ENCODE assay signal across 19 mouse cellular contexts in the genomic region with DNA sequence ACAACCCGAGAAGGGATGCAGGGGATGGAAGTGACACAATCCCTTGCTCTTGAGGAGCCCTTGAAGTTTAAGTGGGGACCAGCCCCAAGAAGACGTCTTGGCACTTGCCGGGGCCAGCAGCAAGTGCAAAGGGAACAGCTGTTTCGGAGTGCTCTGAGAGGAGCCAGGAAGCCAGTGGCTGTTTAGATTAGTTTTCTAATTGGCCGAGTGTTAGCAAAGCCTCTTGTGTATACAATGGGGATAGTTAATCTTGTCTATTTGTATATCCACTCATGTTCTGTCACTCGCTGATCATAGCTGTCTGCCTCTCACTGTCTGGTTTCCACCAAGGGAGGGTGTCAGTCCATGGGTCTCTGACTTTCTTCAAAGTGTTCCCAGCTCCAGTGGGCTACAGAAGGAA.
DNase-seq lines count a peak whose midpoint lies in the region; ATAC-seq and TF ChIP-seq lines count a peak whose summit lies in the region.
"Had no signal": no experiment of that assay in that cellular context is flagged by ENCODE, and none has a peak within 500 bp of the region (broad histone marks: within the 10 kb centered on the region; RNA-seq: fewer than 3 reads in every experiment).

No protein-coding gene starts in this region.

- TF ChIP-seq POLR2A in myocyte (IDR thresholded peaks at IDR 0.05; ENCODE audit: insufficient read length, low read depth), result no peak

- H3K4me2 ChIP-seq in heart, embryonic 13.5 days, result no peak overlapping the region
- no peak overlapping the region for H3K4me2 ChIP-seq in heart, embryonic 11.5 days
- no peak overlapping the region for H3K4me2 ChIP-seq in midbrain, embryonic 11.5 days
- H3K4me2 ChIP-seq in midbrain, postnatal 0 days (ENCODE audit: low read depth, low read length, poor library complexity, severe bottlenecking), result no peak overlapping the region
- no peak overlapping the region for H3K4me2 ChIP-seq in intestine, embryonic 15.5 days (replicated peaks)
- peak overlapping the region; percentile 56 for H3K4me2 ChIP-seq in myocyte (ENCODE audit: low read depth)
- H3K4me2 ChIP-seq: hindbrain, embryonic 15.5 days; liver, embryonic 13.5 days; stomach, embryonic 15.5 days had no signal

- H3K9ac ChIP-seq in heart, embryonic 13.5 days, result peak overlapping the region; percentile 33; the same call in 1 of the 2 replicates
- no peak overlapping the region for H3K9ac ChIP-seq in heart, embryonic 11.5 days (ENCODE audit: low read depth, low read length)
- no peak overlapping the region for H3K9ac ChIP-seq in midbrain, embryonic 11.5 days (ENCODE audit: low read length)
- H3K9ac ChIP-seq in midbrain, postnatal 0 days (replicated peaks; ENCODE audit: low read length, poor library complexity, severe bottlenecking), result no peak overlapping the region
- H3K9ac ChIP-seq in intestine, embryonic 15.5 days, result no peak overlapping the region
- H3K9ac ChIP-seq: hindbrain, embryonic 15.5 days; liver, embryonic 13.5 days; stomach, embryonic 15.5 days had no signal

- H3K79me2 ChIP-seq in myocyte (ENCODE audit: control insufficient read depth, insufficient read depth), result no peaks in the 10 kb centered on the region

- no peaks in the 10 kb centered on the region for H3K27me3 ChIP-seq in heart, embryonic 13.5 days (replicated peaks)
- no peaks in the 10 kb centered on the region for H3K27me3 ChIP-seq in heart, embryonic 11.5 days (ENCODE audit: control insufficient read depth, insufficient read depth, low read length)
- H3K27me3 ChIP-seq in midbrain, embryonic 11.5 days (ENCODE audit: control insufficient read depth, insufficient read depth, low read length), result peaks cover 2% of the 10 kb centered on the region; the same call in 1 of the 2 replicates
- H3K27me3 ChIP-seq in midbrain, postnatal 0 days (ENCODE audit: insufficient read depth, low read length), result no peaks in the 10 kb centered on the region
- peaks cover 6% of the 10 kb centered on the region; the same call in 1 of the 2 replicates for H3K27me3 ChIP-seq in intestine, embryonic 15.5 days (replicated peaks)
- no peaks in the 10 kb centered on the region for H3K27me3 ChIP-seq in myocyte (ENCODE audit: control insufficient read depth, insufficient read depth, insufficient read length)
- H3K27me3 ChIP-seq: liver, embryonic 13.5 days; stomach, embryonic 15.5 days had no signal

- TF ChIP-seq CTCF in midbrain, postnatal 0 days (IDR thresholded peaks at IDR 0.05), result no peak

- H3K4me3 ChIP-seq in heart, embryonic 13.5 days, result no peak overlapping the region
- H3K4me3 ChIP-seq in heart, embryonic 11.5 days (ENCODE audit: low read depth, low read length), result no peak overlapping the region
- no peak overlapping the region for H3K4me3 ChIP-seq in midbrain, embryonic 11.5 days (ENCODE audit: low read depth, low read length)
- no peak overlapping the region for H3K4me3 ChIP-seq in midbrain, postnatal 0 days (ENCODE audit: low read depth, low read length)
- H3K4me3 ChIP-seq in intestine, embryonic 15.5 days (replicated peaks), result no peak overlapping the region
- H3K4me3 ChIP-seq in myocyte, result no peak overlapping the region
- H3K4me3 ChIP-seq: erythroblast, embryonic 14.5 days; hindbrain, embryonic 15.5 days; liver, embryonic 13.5 days; megakaryocyte, embryonic 14.5 days; stomach, embryonic 15.5 days had no signal

- WGBS in heart, embryonic 13.5 days, result 18% methylated on average over 6 of the region's 6 CpGs
- WGBS in heart, embryonic 11.5 days (ENCODE audit: insufficient replicate concordance), result 14% methylated on average over 6 of the region's 6 CpGs
- WGBS in midbrain, embryonic 11.5 days, result 54% methylated on average over 6 of the region's 6 CpGs
- WGBS in midbrain, postnatal 0 days, result 63% methylated on average over 6 of the region's 6 CpGs
- WGBS in intestine, embryonic 15.5 days, result 25% methylated on average over 6 of the region's 6 CpGs

- H3K27ac ChIP-seq in heart, embryonic 13.5 days (replicated peaks), result peak overlapping the region; percentile 16; the same call in 1 of the 2 replicates
- no peak overlapping the region for H3K27ac ChIP-seq in heart, embryonic 11.5 days (ENCODE audit: low read depth, low read length)
- no peak overlapping the region for H3K27ac ChIP-seq in midbrain, embryonic 11.5 days (ENCODE audit: low read depth, low read length)
- no peak overlapping the region for H3K27ac ChIP-seq in midbrain, postnatal 0 days (ENCODE audit: low read depth, low read length)
- H3K27ac ChIP-seq in intestine, embryonic 15.5 days, result no peak overlapping the region; the same call in 1 of the 2 replicates
- H3K27ac ChIP-seq: hindbrain, embryonic 15.5 days; liver, embryonic 13.5 days had no signal

- H3K4me1 ChIP-seq in heart, embryonic 13.5 days, result peaks cover 77% of the 10 kb centered on the region
- peaks cover 37% of the 10 kb centered on the region for H3K4me1 ChIP-seq in heart, embryonic 11.5 days (ENCODE audit: control insufficient read depth, insufficient read depth, low read length)
- peaks cover 8% of the 10 kb centered on the region for H3K4me1 ChIP-seq in midbrain, embryonic 11.5 days (ENCODE audit: control insufficient read depth, insufficient read depth, low read length)
- H3K4me1 ChIP-seq in midbrain, postnatal 0 days (ENCODE audit: insufficient read depth, low read length), result no peaks in the 10 kb centered on the region
- peaks cover 54% of the 10 kb centered on the region for H3K4me1 ChIP-seq in intestine, embryonic 15.5 days (replicated peaks)
- H3K4me1 ChIP-seq: hindbrain, embryonic 15.5 days; liver, embryonic 13.5 days; megakaryocyte, embryonic 14.5 days had no signal

- peak; percentile 70 for DNase-seq in midbrain, embryonic 11.5 days (ENCODE audit: low spot score, missing footprints)
- DNase-seq in midbrain, postnatal 0 days (ENCODE audit: low spot score), result no peak
- DNase-seq in right cerebral cortex, postnatal 36 days (ENCODE audit: low spot score in 2 of 2), result no peak
- no peak for DNase-seq in kidney, adult 11 months
- DNase-seq: adrenal gland, postnatal 10 days; cerebellum, adult 11 months; cerebellum, postnatal 14 days; heart, postnatal 36 days; kidney, adult 9 months; liver, embryonic 13.5 days; spleen, adult 18-20 months had no signal

- no peak for ATAC-seq in heart, embryonic 13.5 days (ENCODE audit: extremely low read depth, insufficient number of reproducible peaks, low FRiP score, low TSS enrichment)
- no peak for ATAC-seq in heart, embryonic 11.5 days (replicated peaks; ENCODE audit: insufficient number of reproducible peaks, low FRiP score, low TSS enrichment)
- ATAC-seq in midbrain, embryonic 11.5 days (ENCODE audit: low FRiP score), result no peak
- ATAC-seq in midbrain, postnatal 0 days (ENCODE audit: low FRiP score), result no peak
- ATAC-seq in intestine, embryonic 15.5 days, result peak; percentile 21; the same call in 1 of the 2 replicates

- H3ac ChIP-seq in myocyte (ENCODE audit: control insufficient read depth, insufficient read length), result no peak overlapping the region

- no peaks in the 10 kb centered on the region for H3K36me3 ChIP-seq in heart, embryonic 13.5 days
- no peaks in the 10 kb centered on the region for H3K36me3 ChIP-seq in heart, embryonic 11.5 days (ENCODE audit: control insufficient read depth, insufficient read depth, low read length)
- no peaks in the 10 kb centered on the region for H3K36me3 ChIP-seq in midbrain, embryonic 11.5 days (ENCODE audit: control insufficient read depth, insufficient read depth, low read length)
- no peaks in the 10 kb centered on the region for H3K36me3 ChIP-seq in midbrain, postnatal 0 days (ENCODE audit: insufficient read depth, low read length)
- no peaks in the 10 kb centered on the region for H3K36me3 ChIP-seq in intestine, embryonic 15.5 days
- no peaks in the 10 kb centered on the region for H3K36me3 ChIP-seq in myocyte (ENCODE audit: control insufficient read depth, insufficient read depth)
- H3K36me3 ChIP-seq: hindbrain, embryonic 15.5 days; liver, embryonic 13.5 days; stomach, embryonic 15.5 days had no signal

- H3K9me3 ChIP-seq in heart, embryonic 13.5 days, result no peaks in the 10 kb centered on the region
- no peaks in the 10 kb centered on the region for H3K9me3 ChIP-seq in heart, embryonic 11.5 days (replicated peaks; ENCODE audit: control insufficient read depth, low read length)
- no peaks in the 10 kb centered on the region for H3K9me3 ChIP-seq in midbrain, embryonic 11.5 days (ENCODE audit: control insufficient read depth, low read length)
- H3K9me3 ChIP-seq in midbrain, postnatal 0 days (ENCODE audit: low read length), result no peaks in the 10 kb centered on the region
- no peaks in the 10 kb centered on the region for H3K9me3 ChIP-seq in intestine, embryonic 15.5 days
- H3K9me3 ChIP-seq: hindbrain, embryonic 15.5 days; liver, embryonic 13.5 days; megakaryocyte, embryonic 14.5 days; stomach, embryonic 15.5 days had no signal

TF ChIP-seq in myocyte, 11 proteins besides CTCF, POLR2A, EP300 and RAD21:
- TF ChIP-seq POLR2AphosphoS2 (IDR thresholded peaks at IDR 0.05; ENCODE audit: insufficient read length, low read depth) (no peak), REST (IDR thresholded peaks at IDR 0.05; ENCODE audit: insufficient read depth, insufficient read length) (no peak), MAX (IDR thresholded peaks at IDR 0.05; ENCODE audit: low read depth) (no peak), MYOG (IDR thresholded peaks at IDR 0.05; ENCODE audit: control insufficient read depth in 1 of 3, insufficient read depth in 1 of 3, insufficient read length in 2 of 3, low read depth in 2 of 3) (peak; percentile 20 to 71 (median 25)), USF1 (IDR thresholded peaks at IDR 0.05; ENCODE audit: low read depth) (no peak), MYOD1 (IDR thresholded peaks at IDR 0.05; ENCODE audit: control insufficient read depth in 1 of 3, insufficient read length in 2 of 3, low read depth in 2 of 3) (peak in 2 of 3 experiments; percentile 49 to 78), TCF3 (IDR thresholded peaks at IDR 0.05; ENCODE audit: insufficient read length, low read depth) (no peak), CEBPB (IDR thresholded peaks at IDR 0.05; ENCODE audit: insufficient read depth, poor library complexity, severe bottlenecking) (no peak), TCF12 (IDR thresholded peaks at IDR 0.05; ENCODE audit: insufficient read depth, poor library complexity, severe bottlenecking) (no peak), E2F4 (IDR thresholded peaks at IDR 0.05; ENCODE audit: insufficient read depth) (no peak), SRF (IDR thresholded peaks at IDR 0.05; ENCODE audit: control insufficient read depth, insufficient read length, low read depth) (no peak)
